Mouse (Mus musculus) lung, adult 2 months (tissue): Measurements from ENCODE around the gene B130006D01Rik.

Experiments
- CTCF ChIP-seq: fragments of 200-500 bp; IDR thresholded peaks from 2 replicates; pipeline ENCODE4 v1.5.1; 2011; ENCODE audit warnings: mild to moderate bottlenecking, low read length, control low read depth; ENCODE audit not compliant: insufficient read depth
- POLR2A ChIP-seq: fragments of 200-500 bp; IDR thresholded peaks from 2 replicates; pipeline ENCODE4 v1.6.1; 2011; ENCODE audit warnings: low read depth, mild to moderate bottlenecking, control low read depth, low read length, borderline replicate concordance; ENCODE audit errors: extremely low read depth

GRCm38 (mm10) chr11:95710478-95710877 lies 12.9 kb upstream of the B130006D01Rik start:
- TF ChIP-seq POLR2A, result no peak
- TF ChIP-seq CTCF, result no peak
